Mouse (Mus musculus): ENCODE measurements around the gene Fance.
"Not testable (repeated sequence)": the region's sequence is repeated elsewhere in the genome, so short reads cannot be mapped to it uniquely, and the experiment has no call there.

Gene Fance

DNA sequence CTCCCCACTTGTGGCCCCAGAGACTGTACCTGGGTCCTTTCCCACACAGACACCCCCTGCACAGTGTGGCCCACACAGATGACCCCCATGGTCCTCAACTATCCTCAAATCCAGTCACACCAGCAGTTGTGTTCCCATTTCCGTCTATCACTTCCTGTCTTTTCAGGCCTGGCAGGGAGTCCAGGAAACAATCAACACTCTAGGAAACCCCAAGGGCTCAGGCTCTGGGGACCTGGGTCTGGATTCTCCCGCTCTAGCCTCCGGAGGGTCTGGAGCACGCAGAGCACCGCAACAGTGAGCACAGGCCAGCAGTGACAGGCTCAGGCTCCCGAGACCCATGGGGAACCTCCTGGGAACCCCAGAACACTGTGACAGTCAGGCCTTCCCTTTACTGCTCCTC lies 34.9 kb downstream of the Fance start:
- DNase-seq (ENCODE audit: low spot score in 2 of 2): no peak

DNA sequence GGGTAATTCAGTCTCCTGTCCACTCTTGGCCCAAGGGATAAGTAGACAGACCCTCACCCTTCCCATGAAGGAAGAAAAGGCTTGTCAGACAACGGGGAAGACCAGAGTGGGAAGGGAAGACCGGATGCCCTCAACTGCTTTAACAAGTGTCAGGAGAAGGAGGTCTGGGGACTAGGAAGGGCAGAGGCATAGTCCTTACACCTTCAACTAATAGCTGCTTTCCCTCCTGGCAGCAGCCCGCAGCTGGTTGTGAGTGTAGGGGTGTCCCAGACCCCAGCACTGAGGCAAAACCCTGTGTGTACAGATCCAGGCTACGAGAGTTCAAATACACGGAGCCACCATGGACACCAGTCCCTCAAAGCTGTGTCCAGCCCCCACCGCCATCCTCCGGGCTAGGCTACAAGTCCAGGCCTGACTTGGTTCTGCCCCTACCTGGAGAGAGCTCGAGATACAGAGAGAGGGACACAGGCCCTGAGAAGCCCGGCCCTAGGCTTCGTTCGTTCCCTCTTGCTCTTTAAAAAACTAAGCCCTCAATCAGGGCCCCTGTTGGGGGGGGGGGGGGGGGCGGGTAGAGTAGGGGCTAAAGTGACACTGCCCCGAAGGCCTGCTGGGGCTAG lies 36.1 kb downstream of the Fance start:
- DNase-seq (ENCODE audit: low spot score in 2 of 2): no peak

DNA sequence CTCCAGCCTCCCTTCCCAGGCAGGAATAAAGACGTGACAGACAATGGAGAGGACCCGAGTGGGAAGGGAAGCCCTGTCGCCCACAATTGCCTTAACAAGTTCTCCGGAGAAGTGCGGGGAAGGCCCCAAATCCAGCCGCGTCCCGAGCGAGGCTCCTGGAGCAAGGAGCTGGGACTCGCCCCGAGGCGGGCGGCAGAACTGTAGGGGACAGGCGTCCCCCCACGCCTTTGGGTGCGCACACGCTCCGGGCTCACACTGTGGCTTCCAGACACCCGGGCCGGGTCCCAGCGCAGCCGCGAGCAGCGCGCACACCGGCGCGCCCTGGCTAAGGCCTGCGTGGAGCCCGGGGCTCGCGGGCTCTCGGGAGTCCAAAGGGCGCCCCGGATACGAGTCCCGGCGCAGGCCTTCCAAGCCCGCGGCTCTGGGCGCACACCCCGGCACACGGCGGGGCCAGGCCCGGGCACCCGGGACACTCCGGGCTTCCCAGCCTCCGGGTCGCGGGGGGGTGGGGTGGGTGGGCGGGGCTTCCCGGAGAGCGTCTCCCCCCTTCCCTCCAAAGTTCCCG lies 36.7 kb downstream of the Fance start:
- no peak for DNase-seq (ENCODE audit: low spot score in 2 of 2)

DNA sequence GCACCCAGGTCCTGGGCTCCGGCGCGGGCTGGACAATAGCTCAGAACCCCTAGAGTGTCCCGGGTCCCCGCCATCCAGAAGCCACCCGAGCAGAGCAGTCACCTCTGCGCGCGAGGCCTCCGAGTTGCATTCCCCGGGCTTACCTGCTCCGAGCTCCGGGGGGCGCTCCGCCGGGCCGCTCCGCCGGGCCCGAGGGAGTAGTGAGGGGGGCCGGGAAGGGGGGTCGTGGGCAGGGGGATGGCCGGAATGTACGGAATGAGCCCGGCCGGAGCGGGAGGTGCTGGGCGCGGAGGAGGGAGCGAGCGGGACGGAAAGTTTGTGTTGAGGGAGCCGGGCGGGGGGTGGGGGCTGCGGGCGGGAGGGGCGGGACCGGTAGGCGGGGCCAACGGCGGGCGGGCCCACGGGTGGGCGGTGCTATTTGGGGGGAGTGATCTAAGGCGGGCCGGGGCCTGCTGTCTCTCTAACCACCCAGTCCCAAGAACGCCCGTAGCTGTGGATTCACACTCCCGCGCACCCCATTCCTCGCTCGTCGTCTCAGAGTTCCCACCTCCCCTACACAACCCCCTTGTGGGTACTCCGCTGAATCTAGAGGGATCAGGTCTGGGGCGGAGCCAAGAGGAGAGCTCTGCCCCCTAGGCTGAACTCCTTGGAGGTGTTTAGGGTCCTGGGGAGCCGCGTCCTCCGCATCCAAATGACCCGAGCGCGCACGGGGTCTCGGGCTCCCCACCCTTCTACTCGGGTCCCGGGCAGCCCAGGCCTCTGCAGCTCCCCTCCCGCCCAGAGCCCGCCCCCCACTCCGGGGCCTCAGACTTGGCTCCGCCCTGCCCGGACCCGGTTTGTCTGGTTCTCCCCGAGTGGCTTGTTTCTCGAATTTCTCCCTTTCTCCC lies 37.4 kb downstream of the Fance start, which contains the start of gene Tead3:
Gene Tead3, minus strand, starts transcription at position 352 of the 887 bp plus-strand sequence.
- DNase-seq (ENCODE audit: low spot score in 2 of 2): peak; percentile 26 to 45

DNA sequence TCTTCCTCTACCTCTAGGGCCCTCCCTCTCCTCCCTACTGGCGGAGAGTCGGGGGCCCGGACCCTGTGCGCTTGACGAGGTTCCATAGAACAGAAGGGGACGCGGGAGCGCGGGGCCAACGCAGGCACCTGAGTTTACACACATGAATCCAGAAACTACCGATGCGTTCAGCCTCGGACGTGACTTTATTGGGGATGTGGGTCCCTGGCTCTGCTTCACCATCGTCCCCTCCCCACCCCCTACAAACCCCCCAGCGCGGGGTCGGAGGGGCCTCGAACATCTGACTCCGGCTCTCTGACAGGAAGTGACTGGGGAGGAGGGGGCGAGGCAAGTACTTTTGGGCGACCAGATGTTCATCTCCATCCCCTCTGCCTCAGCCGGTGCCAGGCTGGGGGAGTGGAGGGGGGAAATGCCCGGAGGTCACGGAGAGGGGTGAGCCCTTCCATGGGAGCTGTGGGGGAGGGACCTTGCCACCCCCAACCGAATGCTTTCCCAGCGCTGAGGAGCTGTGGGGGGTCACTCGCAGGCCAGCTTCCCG lies 38.1 kb downstream of the Fance start:
- DNase-seq (ENCODE audit: low spot score in 2 of 2): no peak

DNA sequence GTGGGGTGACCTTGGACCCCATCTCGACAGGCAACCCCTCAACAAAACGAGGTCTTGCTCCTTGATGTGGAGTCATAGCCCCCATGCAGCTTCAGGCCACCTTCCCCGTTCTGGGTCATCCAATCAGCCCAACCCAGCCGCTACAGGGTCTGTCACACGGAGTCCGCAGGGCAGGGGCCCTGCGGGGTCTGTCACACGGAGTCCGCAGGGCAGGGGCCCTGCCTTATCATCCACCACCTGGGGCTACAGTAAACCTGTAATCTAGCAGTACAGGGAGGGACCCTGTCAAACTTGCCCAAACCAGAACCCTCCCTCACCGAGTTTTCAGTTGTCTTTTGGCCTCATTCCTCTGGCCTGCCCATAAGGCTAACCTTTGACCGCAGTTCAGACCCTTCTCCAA lies 38.7 kb downstream of the Fance start:
- peak in 1 of 2 experiments; percentile 34 for DNase-seq (ENCODE audit: low spot score in 2 of 2)

DNA sequence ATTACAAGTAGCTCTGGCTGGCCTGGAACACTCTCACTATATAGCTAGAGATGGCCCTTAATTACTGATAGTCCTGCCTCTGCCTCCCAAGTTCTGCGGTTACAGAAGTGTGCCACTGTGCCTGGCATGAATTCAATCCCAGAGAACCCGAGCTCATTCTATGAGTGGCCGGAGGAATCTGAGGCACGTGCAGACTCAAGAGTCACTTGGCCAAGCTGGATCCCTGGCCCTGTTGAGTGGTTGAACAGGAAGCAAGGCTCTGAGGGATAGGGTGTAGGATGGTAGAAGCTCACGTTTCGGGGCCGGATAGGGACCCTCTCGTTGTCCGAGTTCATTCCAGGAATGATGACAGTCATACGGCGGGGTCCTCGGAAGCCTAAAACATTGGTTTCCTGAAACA lies 42.6 kb downstream of the Fance start:
- DNase-seq (ENCODE audit: low spot score in 2 of 2): no peak

DNA sequence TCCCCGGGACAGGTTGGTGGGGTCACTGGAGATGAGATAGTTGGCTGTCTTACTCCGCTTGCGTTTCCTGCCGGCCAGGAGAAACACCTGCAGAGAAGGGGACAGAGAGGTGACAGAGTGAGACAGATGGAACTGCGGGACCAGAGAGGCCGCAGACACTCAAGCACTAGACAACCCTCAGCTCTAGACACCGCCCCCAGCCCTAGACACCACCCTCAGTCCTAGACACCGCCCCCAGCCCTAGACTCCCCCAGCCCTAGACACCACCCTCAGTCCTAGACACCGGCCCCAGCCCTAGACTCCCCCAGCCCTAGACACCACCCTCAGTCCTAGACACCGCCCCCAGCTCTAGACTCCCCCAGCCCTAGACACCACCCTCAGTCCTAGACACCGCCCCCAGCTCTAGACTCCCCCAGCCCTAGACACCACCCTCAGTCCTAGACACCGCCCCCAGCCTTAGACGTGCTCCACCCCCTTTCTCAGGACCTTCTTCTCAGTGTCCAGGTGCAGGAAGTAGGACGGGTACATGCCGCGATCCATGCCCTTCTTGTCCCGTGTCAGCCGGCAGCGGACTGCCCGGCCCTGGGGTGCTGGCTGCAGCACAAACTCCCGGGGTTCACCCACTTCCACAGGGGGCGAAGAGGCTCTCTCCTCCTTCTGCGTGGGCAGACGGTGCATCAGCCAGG lies 45.4 kb downstream of the Fance start:
- not testable (repeated sequence) for DNase-seq (ENCODE audit: low spot score in 2 of 2)

DNA sequence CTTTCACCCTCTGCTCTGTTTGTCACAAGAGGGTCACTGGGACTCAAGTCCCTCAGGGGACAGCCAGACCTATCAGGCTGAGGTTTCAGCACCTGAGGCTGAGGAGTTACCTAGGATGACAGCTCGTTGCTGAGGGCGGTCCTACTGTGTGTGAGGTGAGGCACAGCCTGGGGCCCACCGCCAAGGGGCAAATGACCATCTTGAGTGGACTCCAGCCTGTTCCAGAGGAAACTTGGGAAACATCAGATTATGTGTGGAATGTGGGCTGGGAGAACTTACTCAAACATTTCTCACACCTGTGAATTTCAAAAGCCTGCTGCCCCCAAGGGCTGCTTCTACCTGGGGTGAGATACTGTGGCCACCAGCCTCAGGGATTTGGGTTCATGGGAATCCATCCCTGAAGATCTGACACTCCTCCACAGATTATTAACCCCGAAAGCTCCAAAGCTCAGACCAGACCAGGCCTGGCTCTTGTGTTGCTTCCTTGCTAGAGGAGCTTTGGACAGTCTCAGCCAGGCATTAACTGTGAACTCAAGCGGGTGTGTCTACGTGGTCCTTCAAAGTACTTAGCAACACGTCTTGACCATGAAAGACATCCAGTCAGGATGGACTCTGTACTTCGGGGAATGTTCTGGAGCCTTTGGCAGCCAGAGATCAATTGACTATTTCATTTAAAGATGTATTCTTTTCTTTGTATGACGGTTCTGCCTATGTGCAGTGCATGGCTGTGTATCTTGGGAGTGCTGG lies 47.4 kb downstream of the Fance start:
- DNase-seq (ENCODE audit: low spot score in 2 of 2): no peak

DNA sequence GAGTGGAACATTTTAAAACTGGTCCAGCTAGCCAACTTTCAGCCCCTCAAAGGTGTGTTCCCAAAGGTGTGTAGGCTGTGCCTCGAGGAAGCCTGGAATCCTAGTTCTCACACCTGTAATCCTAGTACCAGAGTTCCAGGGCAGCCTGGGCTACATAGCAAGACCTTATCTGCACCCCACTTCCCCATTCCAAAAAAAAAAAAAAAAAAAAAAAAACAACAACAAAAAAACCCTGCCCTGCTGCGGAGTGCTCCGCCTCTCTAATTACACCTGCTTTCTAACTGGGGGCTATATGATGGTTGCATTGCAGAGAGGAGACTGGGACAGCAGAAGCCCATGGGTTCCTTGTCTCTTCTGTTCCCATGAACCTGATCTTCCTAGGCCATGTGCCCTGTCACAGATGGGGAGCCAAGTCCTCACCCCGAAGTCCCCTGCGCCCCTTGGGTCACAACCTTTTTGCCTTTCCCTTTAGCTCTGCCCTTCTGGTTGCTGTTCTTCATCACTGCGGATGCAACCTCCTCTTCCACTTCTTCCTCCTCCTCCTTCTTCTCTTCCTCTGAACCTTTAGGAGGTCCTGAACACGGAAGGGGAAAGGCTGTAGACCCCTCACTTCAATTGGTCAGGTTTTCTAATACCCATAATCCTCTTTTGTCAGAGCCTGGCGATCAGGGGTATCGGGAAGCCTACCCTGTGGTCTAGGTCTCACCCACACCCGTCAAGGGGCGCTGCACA lies 48.8 kb downstream of the Fance start:
- DNase-seq (ENCODE audit: low spot score in 2 of 2): no peak

DNA sequence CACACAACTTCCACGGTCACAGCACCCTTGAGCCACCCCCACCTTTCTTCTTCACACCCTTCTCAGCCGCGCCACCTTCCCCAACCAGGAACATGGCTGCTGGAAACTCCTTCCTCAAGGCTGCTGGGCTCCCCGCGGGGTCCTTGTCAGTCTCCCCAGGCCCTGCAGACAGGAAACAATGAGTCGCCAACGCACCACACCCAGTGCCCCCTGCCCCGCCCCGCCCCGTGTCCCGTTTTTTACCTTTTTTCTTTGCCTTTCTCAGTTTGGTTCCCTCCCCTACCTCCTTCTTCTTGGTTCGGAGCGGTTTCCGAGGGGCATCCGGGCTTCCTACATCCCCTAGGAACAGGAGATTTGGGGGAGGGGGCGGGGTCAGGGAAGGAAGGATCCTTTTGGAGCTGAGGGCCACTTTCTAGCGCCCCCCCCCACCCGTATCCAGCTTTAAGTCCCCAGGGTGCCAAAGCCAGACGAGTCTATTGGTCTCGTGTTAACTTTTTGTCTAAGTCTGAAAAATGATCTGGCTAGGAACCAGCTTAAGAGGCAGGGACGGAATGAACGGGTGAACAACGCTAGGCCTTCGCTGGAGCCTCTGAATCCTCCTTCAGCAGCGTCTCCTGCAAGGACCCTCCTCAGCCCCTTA lies 49.5 kb downstream of the Fance start:
- DNase-seq (ENCODE audit: low spot score in 2 of 2): no peak

DNA sequence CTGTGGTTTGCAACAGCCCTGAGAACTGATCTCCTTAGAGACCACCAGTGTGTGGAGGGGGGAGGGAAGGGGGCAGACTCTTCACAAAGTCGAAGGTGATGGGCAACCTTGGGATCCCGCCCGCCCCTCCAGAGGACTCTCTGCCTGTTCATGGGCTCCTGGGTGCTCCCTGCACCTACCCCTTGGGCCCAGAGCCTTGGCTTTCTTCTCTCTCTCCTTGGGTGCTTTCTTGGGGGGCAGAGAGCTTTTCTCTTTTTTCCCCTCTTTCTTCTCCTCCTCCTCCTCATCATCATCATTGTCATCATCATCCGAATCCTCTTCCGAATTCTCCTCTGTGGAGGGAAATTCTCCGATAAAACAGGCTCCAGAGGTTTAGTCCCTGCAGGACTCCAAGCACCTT lies 50.2 kb downstream of the Fance start:
- no peak for DNase-seq (ENCODE audit: low spot score in 2 of 2)

DNA sequence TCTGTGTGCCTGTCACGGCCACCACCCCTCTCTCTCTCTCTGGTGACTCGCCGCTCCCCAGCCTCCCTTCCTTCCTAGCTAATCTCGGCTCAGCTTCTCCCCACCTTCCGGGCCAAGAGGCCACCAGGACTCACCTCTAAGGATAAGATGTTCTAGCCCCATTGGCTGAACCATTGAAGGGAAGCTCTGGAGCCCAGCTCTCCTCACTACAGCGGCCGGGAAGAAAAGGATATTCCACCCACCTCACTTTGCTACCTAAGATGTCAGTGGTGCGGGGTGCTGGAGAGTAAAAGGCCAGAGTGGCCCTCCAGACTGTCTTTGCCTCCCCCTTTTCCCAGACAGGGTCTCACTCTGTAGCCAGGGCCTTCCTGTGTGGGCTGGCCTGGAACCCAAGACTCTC lies 51.8 kb downstream of the Fance start, which contains the start of gene Tulp1:
Gene Tulp1, minus strand, starts transcription at position 101 of the 400 bp plus-strand sequence.
- DNase-seq (ENCODE audit: low spot score in 2 of 2): no peak

DNA sequence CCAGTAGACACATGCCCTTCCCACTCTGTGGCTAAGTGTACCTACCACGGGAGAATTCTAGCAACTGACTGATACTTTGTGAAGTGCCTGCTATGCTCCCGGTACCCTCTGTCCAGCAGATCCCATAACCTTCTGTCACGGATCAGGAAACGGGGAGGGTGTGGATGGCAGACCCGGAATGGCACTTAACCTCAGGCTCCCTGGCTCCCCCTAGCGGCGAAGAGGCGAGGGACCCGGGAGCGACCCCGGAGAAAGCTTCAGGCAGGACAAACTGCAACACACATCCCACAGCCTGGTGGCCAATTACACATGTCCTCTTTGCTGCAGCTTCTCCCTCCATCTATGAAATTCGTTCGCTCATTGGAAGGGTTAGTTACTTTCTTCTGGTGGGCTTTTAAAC lies 55.1 kb downstream of the Fance start:
- peak; percentile 45 to 51 for DNase-seq (ENCODE audit: low spot score in 2 of 2)

DNA sequence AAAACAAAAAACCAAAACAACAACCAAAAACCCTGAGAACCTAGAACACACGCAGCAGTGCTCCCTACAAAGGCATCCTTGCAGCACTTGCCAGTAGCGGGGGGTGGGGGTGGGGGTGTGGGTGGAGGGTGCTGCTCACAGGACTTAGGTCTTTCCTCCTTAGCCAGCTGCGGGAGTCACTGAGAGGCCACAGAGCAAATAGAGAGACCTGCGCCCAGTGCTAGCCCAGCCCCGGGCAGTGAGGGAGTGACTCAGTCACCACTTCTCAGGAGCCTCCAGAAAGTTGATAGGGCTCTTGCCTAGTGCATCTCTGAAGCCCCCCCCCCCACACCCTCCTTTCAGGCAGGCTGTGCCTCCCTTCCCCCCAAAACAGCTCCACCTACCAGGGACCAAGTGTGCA lies 55.7 kb downstream of the Fance start:
- DNase-seq (ENCODE audit: low spot score in 2 of 2): no peak

DNA sequence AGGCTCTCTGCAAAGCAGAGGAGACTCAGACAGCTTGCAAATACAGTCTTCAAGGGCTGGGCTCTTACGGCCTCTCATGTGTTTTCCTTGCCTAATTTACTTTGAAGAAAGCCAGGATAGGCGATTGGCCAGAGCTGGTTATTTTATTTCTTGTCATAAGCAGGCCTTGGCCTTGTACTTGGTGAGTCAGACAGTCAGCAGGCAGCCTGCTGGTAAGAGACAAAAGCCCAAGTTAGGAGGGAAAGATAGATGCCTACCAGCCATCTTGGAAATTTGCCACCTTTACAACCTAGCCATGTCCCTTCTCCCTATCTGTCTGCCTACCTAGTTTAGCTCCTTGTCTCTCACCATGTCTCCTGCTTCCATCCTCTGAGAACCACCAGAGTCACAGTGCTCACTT lies 58.0 kb downstream of the Fance start:
- DNase-seq (ENCODE audit: low spot score in 2 of 2): no peak

DNA sequence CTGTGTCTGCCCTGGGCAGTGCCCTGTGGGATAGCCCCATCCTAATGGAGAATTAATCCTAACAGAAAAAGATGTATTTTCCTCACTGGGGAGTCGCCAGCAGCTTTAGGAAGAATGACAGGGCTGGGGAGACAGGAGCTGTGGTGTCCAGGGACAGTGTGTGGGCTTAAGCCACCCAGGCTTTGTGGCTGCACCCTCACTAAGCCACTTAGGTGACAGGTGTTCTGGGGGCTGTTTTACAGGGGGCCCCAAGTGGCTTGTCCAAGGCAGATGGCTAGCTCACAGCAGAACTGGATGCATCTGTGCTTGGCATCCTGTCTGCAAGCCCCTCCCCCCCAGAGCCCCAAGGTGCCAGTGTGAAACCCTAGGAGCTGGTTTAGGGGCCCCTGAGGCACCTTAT lies 58.6 kb downstream of the Fance start:
- no peak for DNase-seq (ENCODE audit: low spot score in 2 of 2)

DNA sequence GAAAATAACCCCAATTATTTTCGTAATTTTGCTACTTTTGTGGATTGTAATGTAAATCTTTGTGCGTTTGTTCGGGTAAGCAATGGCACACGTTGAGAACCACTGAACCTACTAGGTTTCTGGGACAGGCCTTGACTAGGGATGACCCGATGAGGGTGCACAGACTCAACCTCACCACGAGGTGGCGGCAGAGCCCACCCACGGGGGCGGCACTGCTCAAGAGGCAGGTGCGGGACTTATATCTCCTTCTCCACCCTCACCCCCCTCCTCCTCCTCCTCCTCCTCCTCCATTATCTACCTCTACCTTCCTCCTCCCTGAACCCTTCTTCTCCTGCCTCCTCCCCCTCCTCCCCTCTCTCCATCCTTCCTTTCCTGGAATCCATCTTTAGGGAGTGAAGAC lies 60.5 kb downstream of the Fance start:
- DNase-seq (ENCODE audit: low spot score in 2 of 2): peak; percentile 32 to 45

DNA sequence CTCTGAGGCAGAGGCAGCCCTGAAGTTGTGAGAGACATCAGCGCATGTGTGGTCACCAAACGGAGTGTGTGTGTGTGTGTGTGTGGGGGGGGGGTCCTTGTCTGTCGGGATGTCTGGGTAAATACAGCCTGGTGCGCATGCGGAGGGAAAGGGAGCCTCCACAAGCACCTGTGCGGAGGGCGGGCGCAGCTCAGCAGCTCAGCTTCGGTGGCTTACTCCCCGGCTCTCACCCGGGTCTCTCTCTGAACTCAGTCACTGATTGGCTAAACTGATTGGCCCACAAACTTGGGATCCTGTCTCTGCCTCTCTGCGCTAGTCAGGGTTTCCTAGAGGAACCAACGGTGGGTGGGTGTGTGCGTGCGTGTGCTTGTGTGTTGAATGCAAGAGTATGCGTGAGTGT lies 61.2 kb downstream of the Fance start:
- no peak for DNase-seq (ENCODE audit: low spot score in 2 of 2)

DNA sequence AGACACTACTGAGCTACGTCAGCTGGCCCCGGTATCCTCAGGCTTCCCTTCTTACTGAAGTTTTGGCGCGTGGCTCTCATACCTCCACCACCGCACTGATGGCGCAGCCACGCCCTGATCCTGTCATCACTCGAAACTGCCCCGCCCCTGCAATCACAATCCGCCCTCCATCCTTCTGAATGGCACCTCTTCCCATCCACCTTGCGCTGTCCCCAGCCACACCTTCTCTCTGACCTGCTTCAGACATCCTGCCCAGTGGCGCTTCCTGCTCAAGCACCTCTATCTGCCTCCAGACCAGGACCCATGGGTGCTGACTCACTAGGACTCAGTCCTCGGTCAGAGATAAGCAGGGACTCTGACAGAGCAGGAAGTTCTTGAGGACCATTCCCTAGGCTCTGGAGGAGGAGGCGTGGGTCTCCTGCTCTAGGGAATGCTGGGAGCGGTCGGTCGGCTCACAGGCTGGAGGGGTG lies 62.3 kb downstream of the Fance start:
- no peak for DNase-seq (ENCODE audit: low spot score in 2 of 2)
